Mouse (Mus musculus) CH12.LX (cell line): ENCODE data around the gene Hist1h3g. TPM values are rescaled to one million over a fixed set of nuclear protein-coding genes. Genes with fewer than 3 reads are reported as not detected.
"Not testable (repeated sequence)": the region's sequence is repeated elsewhere in the genome, so short reads cannot be mapped to it uniquely, and the experiment has no call there.

Experiments
- DNase-seq: peaks from one replicate; pipeline ENCODE4 v3.0.0-alpha.2; 2013; ENCODE audit errors: extremely low read depth
- H3K27ac ChIP-seq: 2 replicates; pipeline ENCODE4 v1.5.1; 2012; ENCODE audit warnings: low read depth, mild to moderate bottlenecking, control low read depth, moderate library complexity; ENCODE audit not compliant: insufficient read depth
- H3K27me3 ChIP-seq: replicated peaks from 2 replicates; pipeline ENCODE3; 2012; ENCODE audit warnings: inconsistent platforms
- H3K36me3 ChIP-seq, 2 experiments: replicated peaks in 1 of 2; 2 replicates each; pipeline versions ENCODE3 to v1.6.1; 2012; ENCODE audit warnings: inconsistent platforms in 1 of 2, low read length in 1 of 2, mild to moderate bottlenecking in 1 of 2, mixed read lengths in 1 of 2, moderate library complexity in 1 of 2; ENCODE audit not compliant: control insufficient read depth in 1 of 2, insufficient read depth in 1 of 2
- H3K4me1 ChIP-seq, 2 experiments: 2 replicates each; pipeline ENCODE4 v1.6.1; 2012; ENCODE audit warnings: inconsistent platforms in 1 of 2, moderate library complexity in 1 of 2; ENCODE audit not compliant: insufficient read depth in 2 of 2, control insufficient read depth in 1 of 2
- H3K4me2 ChIP-seq: 2 replicates; pipeline ENCODE4 v1.6.1; 2012; ENCODE audit warnings: low read depth, mild to moderate bottlenecking, control low read depth; ENCODE audit not compliant: poor library complexity, insufficient read depth, severe bottlenecking
- H3K4me3 ChIP-seq, 3 experiments: fragments of 150-350 bp in 1 of 3; sonication (generic) in 1 of 3; replicated peaks in 1 of 3; 2 replicates each; pipeline versions ENCODE3 to v1.5.1; 2011 to 2012; ENCODE audit warnings: low read depth in 2 of 3, low read length in 2 of 3, mild to moderate bottlenecking in 2 of 3, moderate library complexity in 2 of 3, control low read depth in 1 of 3, improper control_type of control experiment in 1 of 3, inconsistent platforms in 1 of 3, mixed read lengths in 1 of 3; ENCODE audit not compliant: poor library complexity in 1 of 3
- H3K79me2 ChIP-seq: replicated peaks from 2 replicates; pipeline ENCODE4 v1.6.1; 2012; ENCODE audit warnings: mild to moderate bottlenecking, moderate library complexity; ENCODE audit not compliant: control insufficient read depth, poor library complexity, insufficient read depth, severe bottlenecking; ENCODE audit errors: extremely low read depth
- H3K9ac ChIP-seq: 2 replicates; pipeline ENCODE4 v1.6.1; 2012; ENCODE audit warnings: low read depth, mild to moderate bottlenecking, control low read depth, moderate library complexity; ENCODE audit not compliant: insufficient read depth
- H3K9me3 ChIP-seq: replicated peaks from 2 replicates; pipeline ENCODE3; 2012; ENCODE audit warnings: low read length, inconsistent platforms, mixed read lengths
- CHD1 ChIP-seq: IDR thresholded peaks from 2 replicates; pipeline ENCODE4 v1.6.1; 2012; ENCODE audit warnings: low read depth, low read length, improper control_type of control experiment, inconsistent platforms
- ELF1 ChIP-seq: IDR thresholded peaks from 2 replicates; pipeline ENCODE4 v1.6.1; 2014; ENCODE audit warnings: low read depth, mild to moderate bottlenecking, inconsistent platforms, low read length, improper control_type of control experiment
- EP300 ChIP-seq: IDR thresholded peaks from 2 replicates; pipeline ENCODE4 v1.6.1; 2011; ENCODE audit warnings: low read length, improper control_type of control experiment
- ETS1 ChIP-seq: conservative IDR thresholded peaks from 2 replicates; pipeline ENCODE4 v1.6.1; 2012; ENCODE audit warnings: low read depth, mild to moderate bottlenecking, inconsistent platforms, low read length, improper control_type of control experiment, moderate library complexity
- HCFC1 ChIP-seq: IDR thresholded peaks from 2 replicates; pipeline ENCODE4 v1.6.1; 2012; ENCODE audit warnings: low read depth, mild to moderate bottlenecking, inconsistent platforms, low read length, improper control_type of control experiment
- IRF4 ChIP-seq: IDR thresholded peaks from 2 replicates; pipeline ENCODE4 v1.6.1; 2014; ENCODE audit warnings: low read depth, mild to moderate bottlenecking, inconsistent platforms, low read length, improper control_type of control experiment
- JUND ChIP-seq: conservative IDR thresholded peaks from 2 replicates; pipeline ENCODE4 v1.6.1; 2011; ENCODE audit warnings: low read depth, low read length, improper control_type of control experiment
- MAFK ChIP-seq: IDR thresholded peaks from 2 replicates; pipeline ENCODE4 v1.6.1; 2011; ENCODE audit warnings: low read length, improper control_type of control experiment; ENCODE audit not compliant: insufficient replicate concordance
- MAX ChIP-seq: IDR thresholded peaks from 2 replicates; pipeline ENCODE4 v1.6.1; 2011; ENCODE audit warnings: low read length, improper control_type of control experiment
- MEF2A ChIP-seq: IDR thresholded peaks from 2 replicates; pipeline ENCODE4 v1.6.1; 2014; ENCODE audit warnings: low read depth, mild to moderate bottlenecking, inconsistent platforms, low read length, improper control_type of control experiment, borderline replicate concordance
- NELFE ChIP-seq: IDR thresholded peaks from 2 replicates; pipeline ENCODE4 v1.6.1; 2011; ENCODE audit warnings: low read depth, low read length, improper control_type of control experiment
- PAX5 ChIP-seq: IDR thresholded peaks from 2 replicates; pipeline ENCODE4 v1.6.1; 2012; ENCODE audit warnings: low read length, inconsistent platforms, mixed read lengths
- POLR2A ChIP-seq: IDR thresholded peaks from 2 replicates; pipeline ENCODE4 v1.6.1; 2011; ENCODE audit warnings: low read depth, mild to moderate bottlenecking, improper control_type of control experiment, low read length
- POLR2AphosphoS2 ChIP-seq: IDR thresholded peaks from 2 replicates; pipeline ENCODE4 v1.6.1; 2011; ENCODE audit warnings: low read depth, low read length, improper control_type of control experiment
- RAD21 ChIP-seq: IDR thresholded peaks from 2 replicates; pipeline ENCODE4 v1.6.1; 2011; ENCODE audit warnings: low read depth, mild to moderate bottlenecking, low read length, improper control_type of control experiment, moderate library complexity
- UBTF ChIP-seq: IDR thresholded peaks from 2 replicates; pipeline ENCODE4 v1.6.1; 2012; ENCODE audit warnings: low read depth, mild to moderate bottlenecking, inconsistent platforms, low read length, improper control_type of control experiment, moderate library complexity
- ZC3H11A ChIP-seq: IDR thresholded peaks from 2 replicates; pipeline ENCODE4 v1.6.1; 2012; ENCODE audit warnings: low read depth, mild to moderate bottlenecking, inconsistent platforms, low read length, improper control_type of control experiment
- dilution Hi-C: fragments of 300-500 bp; cut with MboI; formaldehyde crosslinking; loops from 2 replicates; pipeline ENCODE4 v1.14.3; 2020; ENCODE audit warnings: low sequenced_read_pairs; ENCODE audit not compliant: extremely low pct_unique_long_range_greater_than_20kb, extremely low pct_ligation_motif_present
- in situ Hi-C: fragments of 300-500 bp; cut with MboI; formaldehyde crosslinking; loops from 3 replicates; pipeline ENCODE4 v1.14.3; 2019; ENCODE audit warnings: low sequenced_read_pairs, low pct_ligation_motif_present, low pct_unique_long_range_greater_than_20kb, mixed read lengths
- polyA plus RNA-seq: library from polyadenylated mRNA; unstranded; fragments of >175 nt; gene quantifications from 2 replicates; pipeline ENCODE4 v1.2.1, GENCODE M21; 2012; ENCODE audit warnings: low read depth; ENCODE audit not compliant: insufficient read length
- total RNA-seq, 2 experiments: library from RNA; depleted of rRNA; stranded (reverse); fragments of 300-350 nt in 1 of 2; fragments of >200 nt in 1 of 2; gene quantifications; 2 replicates each; pipeline ENCODE4 v1.2.3; 2012 to 2014

The Hist1h3g gene
- total and polyA plus RNA-seq, 3 experiments, result 3.4 to 608 (median 75.3) TPM

GRCm38 (mm10) chr13:23544787-23545120 is 9.5 kb downstream of the Hist1h3g start:
- H3K9ac ChIP-seq, result peak overlapping the region; percentile 69; the same call in 1 of the 2 replicates
- dilution Hi-C loops, H3K27me3 ChIP-seq, DNase-seq, H3K9me3 ChIP-seq, H3K79me2 ChIP-seq, H3K36me3 ChIP-seq, in situ Hi-C loops: not testable (repeated sequence)
- H3K4me3 ChIP-seq, result peak overlapping the region in 2 of 3 experiments; percentile 39 to 64
- peaks cover 0 to 13% of the 10 kb centered on the region in 2 experiments; a peak in 2 of 4 replicates for H3K4me1 ChIP-seq
- H3K27ac ChIP-seq, result peak overlapping the region; percentile 90
- H3K4me2 ChIP-seq, result peak overlapping the region; percentile 67
- 0 out of 2 replicates have a peak, but pooled peaks have one; percentile 3 for TF ChIP-seq IRF4
- peak; percentile 72; the same call in 1 of the 2 replicates for TF ChIP-seq POLR2A
- TF ChIP-seq UBTF, result 0 out of 2 replicates have a peak, but pooled peaks have one; percentile 22
- peak; percentile 11; the same call in 1 of the 2 replicates for TF ChIP-seq POLR2AphosphoS2

GRCm38 (mm10) chr13:23546694-23547093 is 11.5 kb downstream of the Hist1h3g start:
- no peak for DNase-seq
- Histone ChIP-seq H3K9me3 (no peaks in the 10 kb centered on the region), H3K79me2 (no peaks in the 10 kb centered on the region), H3K4me3 (no peak overlapping the region), H3K27me3 (no peaks in the 10 kb centered on the region), H3K27ac (no peak overlapping the region), H3K4me2 (no peak overlapping the region), H3K36me3 (no peaks in the 10 kb centered on the region), H3K9ac (no peak overlapping the region), H3K4me1 (peaks cover 0 to 6% of the 10 kb centered on the region in 2 experiments; a peak in 1 of 4 replicates)
- TF ChIP-seq ETS1, result no peak
- no peak for TF ChIP-seq JUND
- no peak for TF ChIP-seq MEF2A
- no peak for TF ChIP-seq HCFC1
- TF ChIP-seq ZC3H11A, result no peak
- TF ChIP-seq MAFK, result no peak
- no peak for TF ChIP-seq RAD21
- no peak for TF ChIP-seq CHD1
- TF ChIP-seq PAX5, result no peak
- TF ChIP-seq EP300, result no peak
- no peak for TF ChIP-seq POLR2A
- no peak for TF ChIP-seq MAX
- TF ChIP-seq NELFE, result no peak
- TF ChIP-seq ELF1, result no peak
- in situ Hi-C loops, result no loop called here
- dilution Hi-C loops, result no loop called here
